Mouse (Mus musculus): ENCODE measurements around the gene Snx29.

GRCm38 (mm10) chr16:11407932-11408620, 85.4 kb downstream of the Snx29 start:
- no peak for TF ChIP-seq POLR2A (IDR thresholded peaks at IDR 0.05; ENCODE audit: control insufficient read depth, extremely low read depth, insufficient read depth, low read length, poor library complexity)
- no peak for TF ChIP-seq CTCF (IDR thresholded peaks at IDR 0.05; ENCODE audit: borderline replicate concordance, control insufficient read depth, extremely low read depth, insufficient read depth, low read length, poor library complexity)
